Mouse (Mus musculus) urinary bladder, adult 2 months (tissue): ENCODE measurements around the gene Vmn1r172. TPM values are rescaled to one million over a fixed set of nuclear protein-coding genes. Genes with fewer than 3 reads are reported as not detected.
"Not testable (repeated sequence)": the region's sequence is repeated elsewhere in the genome, so short reads cannot be mapped to it uniquely, and the experiment has no call there.

ENCODE experiments used
- DNase-seq: peaks from one replicate; pipeline ENCODE4 v3.0.0; 2022; ENCODE audit warnings: low spot score
- polyA plus RNA-seq: library from polyadenylated mRNA; depleted of rRNA; stranded (reverse); fragments of >200 nt; gene quantifications from 2 replicates; pipeline ENCODE4 v1.2.3, GENCODE M21; 2012; rRNA removed

Gene Vmn1r172
- polyA plus RNA-seq = not detected in 2 replicates

DNA sequence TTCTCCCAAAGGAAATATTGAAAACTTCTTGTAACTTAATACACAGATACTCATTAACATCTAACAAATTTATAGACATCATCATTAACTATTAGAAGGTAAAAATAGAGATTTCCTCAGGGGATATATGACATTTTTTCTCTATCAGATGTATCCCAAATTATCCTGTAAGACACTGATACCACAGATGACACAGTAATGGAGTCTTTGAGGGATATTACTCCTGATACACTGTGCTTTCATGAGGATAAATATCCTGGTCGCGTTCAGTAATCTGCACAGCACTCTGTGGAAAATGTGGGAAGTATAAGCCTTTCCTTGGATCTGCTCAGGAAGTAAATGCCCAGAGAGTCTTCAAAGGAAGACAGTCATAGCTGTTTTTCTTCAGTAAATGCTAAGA is at the start of gene Vmn1r172:
TSS of gene Vmn1r172 (plus strand) at position 301 of the 400 bp plus-strand sequence.
- no peak for DNase-seq

DNA sequence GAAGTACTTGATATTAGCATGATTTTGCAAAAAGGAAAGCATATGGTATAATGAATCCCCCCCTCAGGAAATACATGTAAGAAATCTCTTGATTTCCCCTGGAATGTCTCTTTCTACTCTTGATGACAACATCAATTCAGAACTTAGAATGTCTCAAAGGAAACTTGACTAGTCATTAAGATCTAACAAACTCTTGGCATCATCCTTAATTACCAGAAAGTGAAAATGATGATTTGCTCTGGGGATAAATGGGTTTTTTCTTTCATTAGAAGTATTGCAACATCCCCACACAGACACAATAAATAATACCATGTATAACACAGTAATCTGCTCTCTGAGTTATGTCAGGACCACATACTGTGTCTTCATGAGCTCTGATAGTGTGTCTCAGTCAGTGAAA is 27.7 kb upstream of the Vmn1r172 start, which contains the start of gene Vmn1r171:
TSS of gene Vmn1r171 (plus strand) at position 301 of the 400 bp plus-strand sequence.
- DNase-seq = no peak

- DNase-seq = not testable (repeated sequence)
Measured at GRCm38 (mm10) chr7:23700403-23700802, 42.3 kb downstream of the Vmn1r172 start, which contains the start of gene Vmn1r173. Gene Vmn1r173, plus strand, starts transcription at chr7:23700703.

Other genes starting within 250 kb of the Vmn1r172 start
- gene Vmn1r167, start 151.1 kb upstream of the Vmn1r172 start, polyA plus RNA-seq = not detected in 2 replicates
- not detected in 2 replicates for gene Vmn1r168, start 118.6 kb upstream of the Vmn1r172 start, polyA plus RNA-seq
- not detected in 2 replicates for gene Vmn1r169, start 82.8 kb upstream of the Vmn1r172 start, polyA plus RNA-seq
- gene Vmn1r170, start 52.1 kb upstream of the Vmn1r172 start, polyA plus RNA-seq = not detected in 2 replicates
- gene Vmn1r171, start 27.6 kb upstream of the Vmn1r172 start, polyA plus RNA-seq = not detected in 2 replicates
- not detected in 2 replicates for gene Vmn1r173, start 42.4 kb downstream of the Vmn1r172 start, polyA plus RNA-seq
- gene Vmn1r174, start 94.0 kb downstream of the Vmn1r172 start, polyA plus RNA-seq = not detected in 2 replicates
- not detected in 2 replicates for gene Vmn1r175, start 152.3 kb downstream of the Vmn1r172 start, polyA plus RNA-seq
- not detected in 2 replicates for gene Vmn1r176, start 179.1 kb downstream of the Vmn1r172 start, polyA plus RNA-seq
- gene Vmn1r177, start 208.1 kb downstream of the Vmn1r172 start, polyA plus RNA-seq = not detected in 2 replicates
- not detected in 2 replicates for gene Vmn1r178, start 233.7 kb downstream of the Vmn1r172 start, polyA plus RNA-seq